Mouse (Mus musculus) intestine, embryonic 16.5 days (tissue): Measurements from ENCODE around the gene Calml4. TPM values are rescaled to one million over a fixed set of nuclear protein-coding genes. Genes with fewer than 3 reads are reported as not detected.
"Not testable (repeated sequence)": the region's sequence is repeated elsewhere in the genome, so short reads cannot be mapped to it uniquely, and the experiment has no call there.

Experiments used
- ATAC-seq: fragments of 200-750 bp; cut with Nextera tagmentation; 2 replicates; pipeline ENCODE4 v1.8.0; 2017; ENCODE audit warnings: moderate TSS enrichment, moderate library complexity
- H3K27ac ChIP-seq: fragments of 300-500 bp; sonication (generic); 2 replicates; pipeline ENCODE4 v1.5.1; 2014; ENCODE audit warnings: mild to moderate bottlenecking, low read length
- H3K27me3 ChIP-seq: fragments of 300-500 bp; sonication (generic); replicated peaks from 2 replicates; pipeline ENCODE4 v1.6.1; 2014; ENCODE audit warnings: low read length, control low read depth, mixed read lengths; ENCODE audit not compliant: control insufficient read depth, insufficient read depth
- H3K36me3 ChIP-seq: fragments of 300-500 bp; sonication (generic); 2 replicates; pipeline ENCODE4 v1.6.1; 2014; ENCODE audit warnings: low read length, control low read depth; ENCODE audit not compliant: control insufficient read depth, insufficient read depth
- H3K4me1 ChIP-seq: fragments of 300-500 bp; sonication (generic); 2 replicates; pipeline ENCODE4 v1.6.1; 2014; ENCODE audit warnings: low read length, control low read depth, mixed read lengths; ENCODE audit not compliant: control insufficient read depth, insufficient read depth
- H3K4me2 ChIP-seq: fragments of 300-500 bp; sonication (generic); 2 replicates; pipeline ENCODE4 v1.6.1; 2014; ENCODE audit warnings: low read depth, low read length, control low read depth
- H3K4me3 ChIP-seq: fragments of 300-500 bp; sonication (generic); 2 replicates; pipeline ENCODE4 v1.5.1; 2014; ENCODE audit warnings: mild to moderate bottlenecking, low read length
- H3K9ac ChIP-seq: fragments of 300-500 bp; sonication (generic); 2 replicates; pipeline ENCODE4 v1.6.1; 2014; ENCODE audit warnings: low read depth, low read length
- H3K9me3 ChIP-seq: fragments of 300-500 bp; sonication (generic); 2 replicates; pipeline ENCODE4 v1.6.1; 2016; ENCODE audit warnings: low read length, control low read depth; ENCODE audit not compliant: control insufficient read depth
- WGBS: fragments of 180-500 bp; shearing (Covaris S2); extraction: QIAGEN DNeasy Blood & Tissue Kit; methylation state at CpG from one replicate; pipeline ENCODE4 v1.1.7; 2014; 5-methylcytosine and 5-hydroxymethylcytosine counted together
- polyA plus RNA-seq: library from polyadenylated mRNA; unstranded; fragments of >200 nt; fragmentation: Nextera tagmentation; extraction: Ambion mirVana; gene quantifications from 2 replicates; pipeline ENCODE4 v1.2.1, GENCODE M21; 2015

Calml4 gene
- polyA plus RNA-seq, 1 experiment from 2014 or later = 286 TPM

DNA sequence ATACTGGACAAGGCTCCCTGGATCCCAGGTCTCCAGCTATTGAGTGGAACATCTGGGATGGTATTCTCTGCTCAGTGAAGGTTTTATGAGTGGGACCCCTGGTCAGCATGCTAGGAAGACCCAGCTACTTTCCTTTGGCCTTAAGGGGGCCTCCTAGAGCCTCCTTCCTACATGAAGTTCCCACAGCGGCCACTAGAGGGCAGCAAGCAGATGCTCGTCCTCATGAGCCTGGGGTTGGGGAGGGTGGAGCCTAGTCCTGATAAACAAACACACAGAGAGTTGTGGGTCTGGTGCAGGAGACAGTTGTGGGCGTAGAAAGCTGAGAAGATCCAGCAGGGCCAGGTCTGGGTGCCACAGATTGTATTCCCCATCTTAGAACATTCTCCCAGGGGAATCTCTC is 10.2 kb upstream of the Calml4 start:
- Histone ChIP-seq H3K27me3 (no peaks in the 10 kb centered on the region), H3K4me2 (no peak overlapping the region), H3K9ac (no peak overlapping the region), H3K27ac (no peak overlapping the region), H3K9me3 (no peaks in the 10 kb centered on the region), H3K4me3 (no peak overlapping the region), H3K36me3 (0 out of 2 replicates have a peak, but pooled peaks cover 3% of the 10 kb centered on the region), H3K4me1 (peaks cover 13% of the 10 kb centered on the region)
- WGBS = 2% methylated on average over 3 of the region's 3 CpGs
- ATAC-seq = peak; percentile 54

DNA sequence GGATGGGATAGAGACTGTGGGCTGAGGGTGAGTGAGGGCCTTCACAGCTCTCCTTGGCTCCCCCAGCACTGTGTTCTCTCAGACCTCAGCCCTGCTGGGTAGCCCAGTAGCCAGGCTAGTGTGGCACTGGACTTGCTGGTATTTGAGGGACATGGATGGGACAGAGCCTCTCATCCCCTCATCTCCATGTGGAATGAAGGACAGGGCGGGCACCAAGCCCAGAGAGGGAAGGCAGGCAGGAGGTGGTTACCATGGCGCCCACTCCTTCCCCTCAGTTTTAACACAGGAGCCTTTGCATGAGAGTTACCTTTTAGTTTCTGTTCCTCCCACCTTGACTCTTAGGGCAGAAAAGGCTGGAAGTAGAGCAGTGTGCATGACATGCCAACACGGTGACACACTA is 9.2 kb upstream of the Calml4 start:
- Histone ChIP-seq H3K27ac (no peak overlapping the region), H3K4me3 (no peak overlapping the region), H3K9me3 (no peaks in the 10 kb centered on the region), H3K9ac (no peak overlapping the region), H3K27me3 (no peaks in the 10 kb centered on the region), H3K4me1 (peaks cover 8% of the 10 kb centered on the region), H3K36me3 (0 out of 2 replicates have a peak, but pooled peaks cover 3% of the 10 kb centered on the region), H3K4me2 (no peak overlapping the region)
- 85% methylated on average over 3 of the region's 3 CpGs for WGBS
- no peak for ATAC-seq

DNA sequence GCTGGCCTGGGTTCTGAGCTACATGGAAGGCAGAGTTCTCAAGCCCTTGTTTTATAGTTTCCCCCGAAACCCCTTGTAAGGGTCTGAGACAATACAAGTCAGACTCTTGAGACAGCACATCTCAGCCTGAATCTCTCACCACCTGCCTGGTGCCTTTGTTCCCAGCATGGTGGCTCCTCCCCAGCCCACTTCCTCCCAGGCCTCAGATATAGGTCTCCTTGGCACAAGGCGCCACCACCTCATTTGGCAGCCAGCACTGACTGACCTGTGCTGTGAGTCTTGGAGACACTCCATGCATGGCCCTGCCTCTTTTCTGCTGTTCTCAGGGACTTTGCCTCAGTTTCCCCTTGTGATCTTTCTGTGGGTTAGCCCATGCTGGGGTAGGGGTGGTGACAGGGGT is 6.3 kb upstream of the Calml4 start:
- 0 out of 2 replicates have a peak, but pooled peaks cover 3% of the 10 kb centered on the region for H3K36me3 ChIP-seq
- no peak for ATAC-seq
- no peaks in the 10 kb centered on the region for H3K27me3 ChIP-seq
- no peak overlapping the region for H3K4me2 ChIP-seq
- H3K9me3 ChIP-seq = no peaks in the 10 kb centered on the region
- peaks cover 15% of the 10 kb centered on the region; the same call in 1 of the 2 replicates for H3K4me1 ChIP-seq
- H3K27ac ChIP-seq = no peak overlapping the region
- 85% methylated on average over 2 of the region's 2 CpGs for WGBS
- H3K9ac ChIP-seq = no peak overlapping the region
- no peak overlapping the region for H3K4me3 ChIP-seq

DNA sequence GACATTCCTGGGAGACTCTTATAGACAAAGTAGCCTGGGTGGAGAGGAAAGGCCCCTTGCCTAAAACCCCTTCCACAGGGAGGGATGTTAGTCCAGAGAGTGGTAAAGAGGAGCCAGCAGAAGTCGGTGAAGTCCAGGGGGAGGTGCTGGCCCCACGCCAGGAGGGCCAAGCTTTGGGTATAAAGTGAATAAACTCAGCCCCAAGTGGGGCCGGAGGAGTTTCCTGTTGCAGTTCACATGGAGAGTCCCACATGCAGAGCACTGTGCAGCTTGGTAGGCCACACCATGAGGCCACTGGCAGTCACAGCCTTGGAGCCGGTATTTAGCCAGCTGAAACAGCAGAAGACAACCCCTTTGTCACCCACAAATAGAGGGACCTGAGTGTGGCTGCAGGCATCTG is 3.4 kb upstream of the Calml4 start:
- Histone ChIP-seq H3K27ac (peak overlapping the region; percentile 34; the same call in 1 of the 2 replicates), H3K4me1 (peaks cover 25% of the 10 kb centered on the region), H3K9ac (peak overlapping the region; percentile 44; the same call in 1 of the 2 replicates), H3K36me3 (0 out of 2 replicates have a peak, but pooled peaks cover 3% of the 10 kb centered on the region), H3K4me2 (no peak overlapping the region), H3K9me3 (no peaks in the 10 kb centered on the region), H3K4me3 (no peak overlapping the region), H3K27me3 (no peaks in the 10 kb centered on the region)
- ATAC-seq = no peak
- WGBS = 33% methylated on average over 4 of the region's 4 CpGs

DNA sequence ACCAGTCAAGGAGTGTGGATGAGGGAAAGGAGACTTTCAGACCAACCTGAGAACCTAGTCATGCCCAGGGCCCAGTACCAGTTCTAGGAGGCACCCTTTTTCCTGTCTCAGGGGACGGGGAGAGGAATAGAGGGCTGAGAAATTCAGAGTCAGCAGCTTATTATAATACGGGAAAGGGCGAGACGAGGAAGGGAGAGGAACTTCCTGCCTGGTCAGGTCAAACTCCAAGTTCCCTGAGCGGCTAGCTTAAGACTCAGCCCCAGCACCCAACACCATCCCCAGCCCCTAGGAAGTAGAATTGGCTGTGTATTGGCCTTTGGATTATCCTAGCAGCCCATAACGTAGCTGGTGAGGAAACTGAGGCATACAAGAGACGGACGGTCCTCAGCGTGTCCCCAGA is 664 bp upstream of the Calml4 start:
- peaks cover 25% of the 10 kb centered on the region for H3K4me1 ChIP-seq
- ATAC-seq = peak; percentile 84
- WGBS = 44% methylated on average over 9 of the region's 9 CpGs
- no peaks in the 10 kb centered on the region for H3K9me3 ChIP-seq
- peak overlapping the region; percentile 51 for H3K4me3 ChIP-seq
- no peaks in the 10 kb centered on the region for H3K36me3 ChIP-seq
- H3K27me3 ChIP-seq = no peaks in the 10 kb centered on the region
- peak overlapping the region; percentile 69 for H3K9ac ChIP-seq
- H3K4me2 ChIP-seq = peak overlapping the region; percentile 60
- H3K27ac ChIP-seq = peak overlapping the region; percentile 97

DNA sequence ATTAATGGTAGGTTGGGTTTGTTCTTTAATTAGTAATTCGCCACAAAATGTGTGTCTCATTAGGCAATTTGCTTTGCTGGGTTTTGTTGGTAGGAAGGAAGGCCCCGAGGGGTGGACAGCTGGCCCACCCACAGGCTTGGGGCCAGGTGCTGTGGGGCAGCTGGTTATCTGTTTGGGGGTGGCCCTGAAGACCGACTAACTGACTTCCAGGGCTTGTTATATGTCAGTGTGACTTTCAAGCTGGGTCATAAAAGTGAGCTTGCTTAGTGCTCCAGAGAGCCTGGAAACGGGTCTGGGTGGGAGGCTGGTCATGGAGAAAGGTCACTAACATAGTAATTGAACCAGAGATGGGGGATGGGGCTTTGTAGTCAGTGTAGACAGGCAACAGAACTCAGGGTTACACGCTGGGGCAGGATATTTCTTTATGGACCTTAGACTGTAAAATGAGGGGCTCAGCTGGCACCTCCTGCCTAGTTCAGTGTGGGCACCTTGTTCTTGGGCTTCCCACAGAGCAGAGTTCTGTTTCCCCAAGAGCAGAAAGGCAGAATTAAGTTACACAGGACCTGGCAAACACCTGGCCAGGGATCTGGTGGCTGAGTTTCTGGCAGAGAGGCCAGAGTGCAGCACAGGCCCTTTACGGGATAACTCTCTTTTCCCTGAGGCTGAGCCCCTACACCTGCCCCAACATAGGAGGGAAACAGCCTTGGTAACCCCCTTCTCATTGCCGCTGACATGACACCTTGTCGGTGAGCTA is 563 bp downstream of the Calml4 start:
- no peaks in the 10 kb centered on the region for H3K9me3 ChIP-seq
- WGBS = 30% methylated on average over 8 of the region's 8 CpGs
- no peaks in the 10 kb centered on the region for H3K27me3 ChIP-seq
- H3K36me3 ChIP-seq = no peaks in the 10 kb centered on the region
- peaks cover 25% of the 10 kb centered on the region for H3K4me1 ChIP-seq
- H3K4me2 ChIP-seq = peak overlapping the region; percentile 60
- H3K4me3 ChIP-seq = peak overlapping the region; percentile 51
- ATAC-seq = peak; percentile 43
- peak overlapping the region; percentile 69 for H3K9ac ChIP-seq
- H3K27ac ChIP-seq = peak overlapping the region; percentile 97

DNA sequence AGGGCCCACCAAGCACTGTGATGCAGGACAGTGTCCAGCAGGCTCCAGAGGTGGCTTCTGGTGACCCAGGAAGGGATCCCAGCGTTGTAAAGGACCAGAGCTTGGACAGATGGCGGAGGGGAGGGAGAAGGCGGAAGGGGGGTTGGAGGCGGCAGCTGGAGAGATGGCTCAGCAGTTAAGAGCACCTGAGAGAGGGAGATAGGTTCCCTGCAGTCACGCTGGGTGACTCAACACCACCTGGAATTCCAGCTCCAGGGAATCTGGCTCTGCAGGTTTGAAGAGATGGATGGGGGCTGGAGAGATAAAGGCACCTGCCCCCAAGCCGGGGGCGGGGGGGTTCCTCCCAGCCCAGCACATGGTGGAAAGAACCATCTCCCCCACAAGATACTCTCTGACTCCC is 2.2 kb downstream of the Calml4 start:
- not testable (repeated sequence) for H3K36me3 ChIP-seq, ATAC-seq, H3K9me3 ChIP-seq, H3K27me3 ChIP-seq
- Histone ChIP-seq H3K9ac (peak overlapping the region; percentile 69; the same call in 1 of the 2 replicates), H3K4me1 (peaks cover 18% of the 10 kb centered on the region), H3K27ac (peak overlapping the region; percentile 97; the same call in 1 of the 2 replicates), H3K4me3 (peak overlapping the region; percentile 51), H3K4me2 (peak overlapping the region; percentile 60)
- WGBS = 45% methylated on average over 7 of the region's 7 CpGs

DNA sequence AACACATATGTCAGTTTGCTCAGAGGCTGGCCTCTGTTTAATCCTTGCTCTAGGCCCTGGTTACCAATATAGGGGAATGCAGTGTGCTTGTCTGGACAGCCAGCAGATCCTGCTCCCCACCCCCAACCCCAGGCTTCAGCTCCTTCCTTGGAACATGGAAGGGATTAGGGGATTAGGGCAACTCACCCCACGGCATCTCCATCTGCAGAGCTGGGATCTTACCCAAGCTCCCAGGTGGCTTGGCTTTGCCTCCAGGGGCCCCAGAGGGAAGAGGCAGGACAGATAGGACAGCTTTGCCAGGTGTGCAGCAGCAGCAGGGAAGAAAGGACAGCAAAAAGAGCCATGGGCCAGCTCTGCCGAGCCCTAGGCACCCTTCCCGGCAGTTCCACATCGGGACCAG is 3.0 kb downstream of the Calml4 start:
- 80% methylated on average over 4 of the region's 4 CpGs for WGBS
- no peak for ATAC-seq
- no peak overlapping the region for H3K9ac ChIP-seq

DNA sequence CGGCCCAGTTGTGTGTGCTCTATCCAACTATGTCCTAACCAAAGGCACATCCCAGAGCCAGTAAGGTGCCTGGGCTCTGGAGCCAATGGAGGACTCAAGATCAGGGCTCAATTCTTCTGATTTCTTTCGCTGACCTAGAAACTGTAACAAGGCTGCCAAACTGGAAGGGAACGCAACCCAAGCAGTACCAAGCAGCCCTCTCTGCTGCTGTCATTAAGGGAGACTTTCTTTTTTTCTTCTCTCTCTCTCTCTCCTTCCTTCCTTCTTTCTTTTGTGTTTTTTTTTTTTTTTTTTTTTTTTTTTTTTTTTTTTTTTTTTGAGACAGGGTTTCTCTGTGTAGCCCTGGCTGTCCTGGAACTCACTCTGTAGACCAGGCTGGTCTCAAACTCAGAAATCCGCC is 11.4 kb downstream of the Calml4 start:
- H3K27ac ChIP-seq, H3K9me3 ChIP-seq, H3K4me1 ChIP-seq, H3K9ac ChIP-seq, H3K4me2 ChIP-seq, H3K36me3 ChIP-seq, ATAC-seq, H3K4me3 ChIP-seq, H3K27me3 ChIP-seq: not testable (repeated sequence)
- 91% methylated on average over 4 of the region's 4 CpGs for WGBS

More for the DNA sequence above, 3.0 kb downstream of the Calml4 start:
- Histone ChIP-seq H3K4me2 (no peak overlapping the region), H3K9me3 (no peaks in the 10 kb centered on the region), H3K4me1 (peaks cover 18% of the 10 kb centered on the region), H3K27ac (no peak overlapping the region), H3K36me3 (no peaks in the 10 kb centered on the region), H3K4me3 (no peak overlapping the region), H3K27me3 (no peaks in the 10 kb centered on the region)
